Mouse (Mus musculus) MEL (cell line): ENCODE data around the gene Igsf21.

Source experiments
- CHD2 ChIP-seq: IDR thresholded peaks from 2 replicates; pipeline ENCODE4 v1.6.1; 2011; ENCODE audit warnings: low read length, improper control_type of control experiment
- GABPA ChIP-seq: IDR thresholded peaks from 2 replicates; pipeline ENCODE4 v1.6.1; 2012; ENCODE audit warnings: low read depth, mild to moderate bottlenecking, inconsistent platforms, low read length, improper control_type of control experiment, moderate library complexity
- GATA1 ChIP-seq: IDR thresholded peaks from 2 replicates; pipeline ENCODE4 v1.6.1; 2011; ENCODE audit warnings: low read depth, low read length, improper control_type of control experiment
- JUND ChIP-seq: IDR thresholded peaks from 2 replicates; pipeline ENCODE4 v1.6.1; 2011; ENCODE audit warnings: low read depth, mild to moderate bottlenecking, improper control_type of control experiment, low read length
- MAFK ChIP-seq: IDR thresholded peaks from 2 replicates; pipeline ENCODE4 v1.6.1; 2011; ENCODE audit warnings: low read depth, mild to moderate bottlenecking, low read length, improper control_type of control experiment, borderline replicate concordance
- MAX ChIP-seq: IDR thresholded peaks from 2 replicates; pipeline ENCODE4 v1.6.1; 2011; ENCODE audit warnings: low read length, improper control_type of control experiment
- NRF1 ChIP-seq: IDR thresholded peaks from 2 replicates; pipeline ENCODE4 v1.6.1; 2014; ENCODE audit warnings: low read depth, mild to moderate bottlenecking, inconsistent platforms, low read length, improper control_type of control experiment, moderate library complexity; ENCODE audit not compliant: poor library complexity, insufficient read depth, severe bottlenecking
- POLR2A ChIP-seq, 2 experiments: IDR thresholded peaks; 2 replicates each; pipeline ENCODE4 v1.6.1; 2011 to 2012; ENCODE audit warnings: low read length in 2 of 2, mild to moderate bottlenecking in 2 of 2, control low read depth in 1 of 2, improper control_type of control experiment in 1 of 2, low read depth in 1 of 2, moderate library complexity in 1 of 2; ENCODE audit not compliant: control insufficient read depth in 1 of 2, insufficient read depth in 1 of 2, poor library complexity in 1 of 2
- RAD21 ChIP-seq: IDR thresholded peaks from 2 replicates; pipeline ENCODE4 v1.6.1; 2011; ENCODE audit warnings: mild to moderate bottlenecking, low read depth, low read length, improper control_type of control experiment
- RCOR1 ChIP-seq: IDR thresholded peaks from 2 replicates; pipeline ENCODE4 v1.6.1; 2012; ENCODE audit warnings: low read depth, mild to moderate bottlenecking, inconsistent platforms, low read length, improper control_type of control experiment
- TAL1 ChIP-seq: IDR thresholded peaks from 2 replicates; pipeline ENCODE4 v1.6.1; 2012; ENCODE audit warnings: mild to moderate bottlenecking, inconsistent platforms, low read length, moderate library complexity, mixed read lengths
- TBP ChIP-seq: IDR thresholded peaks from 2 replicates; pipeline ENCODE4 v1.8.0; 2011; ENCODE audit warnings: low read depth, low read length, improper control_type of control experiment
- USF1 ChIP-seq: IDR thresholded peaks from 2 replicates; pipeline ENCODE4 v1.6.1; 2014; ENCODE audit warnings: low read depth, mild to moderate bottlenecking, inconsistent platforms, low read length, improper control_type of control experiment, moderate library complexity

GRCm38 (mm10) chr4:140196717-140197116 lies 49.9 kb downstream of the Igsf21 start:
- TF ChIP-seq JUND = no peak
- no peak for TF ChIP-seq POLR2A (IDR thresholded peaks at IDR 0.05; ENCODE audit: control insufficient read depth in 1 of 2, insufficient read depth in 1 of 2, low read depth in 1 of 2, low read length in 2 of 2, poor library complexity in 1 of 2)
- TF ChIP-seq TAL1 = no peak
- TF ChIP-seq GABPA = no peak
- no peak for TF ChIP-seq RCOR1
- no peak for TF ChIP-seq MAFK
- TF ChIP-seq RAD21 = no peak
- TF ChIP-seq MAX = no peak
- no peak for TF ChIP-seq TBP
- TF ChIP-seq NRF1 = no peak
- no peak for TF ChIP-seq USF1
- no peak for TF ChIP-seq GATA1
- no peak for TF ChIP-seq CHD2
